Mouse (Mus musculus): ENCODE measurements around the gene Col25a1. TPM values are rescaled to one million over a fixed set of nuclear protein-coding genes. Genes with fewer than 3 reads are reported as not detected.
A peak's percentile ranks its signal among the peaks of the same experiment; 100 is the strongest.

The Col25a1 gene
- polyA plus RNA-seq, 1 experiment from 2014 or later = 2.3 TPM

- no peaks in the 10 kb centered on the region for H3K4me1 ChIP-seq
- 89% methylated on average over 9 of the region's 9 CpGs for WGBS
- H3K27ac ChIP-seq = no peak overlapping the region
- no peaks in the 10 kb centered on the region for H3K9me3 ChIP-seq
- peak; percentile 9 for DNase-seq (ENCODE audit: extremely low spot score, low spot score)
- no peak overlapping the region for H3K4me3 ChIP-seq
- no peaks in the 10 kb centered on the region for H3K36me3 ChIP-seq (replicated peaks)
- H3K27me3 ChIP-seq (ENCODE audit: poor library complexity, severe bottlenecking) = no peaks in the 10 kb centered on the region
Measured at GRCm38 (mm10) chr3:130228186-130228585, 96.9 kb downstream of the Col25a1 start.

- Histone ChIP-seq H3K27ac (no peak overlapping the region), H3K27me3 (ENCODE audit: poor library complexity, severe bottlenecking) (no peaks in the 10 kb centered on the region), H3K4me3 (no peak overlapping the region), H3K4me1 (no peaks in the 10 kb centered on the region), H3K9me3 (no peaks in the 10 kb centered on the region), H3K36me3 (replicated peaks) (no peaks in the 10 kb centered on the region)
- WGBS = 94% methylated on average over 7 of the region's 7 CpGs
- DNase-seq (ENCODE audit: extremely low spot score, low spot score) = no peak
Measured at GRCm38 (mm10) chr3:130232944-130233343, 101.6 kb downstream of the Col25a1 start.

GRCm38 (mm10) chr3:130235233-130235632 is 103.9 kb downstream of the Col25a1 start:
- Histone ChIP-seq H3K27me3 (ENCODE audit: poor library complexity, severe bottlenecking) (no peaks in the 10 kb centered on the region), H3K9me3 (no peaks in the 10 kb centered on the region), H3K4me3 (no peak overlapping the region), H3K36me3 (replicated peaks) (no peaks in the 10 kb centered on the region), H3K27ac (no peak overlapping the region), H3K4me1 (no peaks in the 10 kb centered on the region)
- DNase-seq (ENCODE audit: extremely low spot score, low spot score) = no peak
- WGBS = 100% methylated on average over 1 of the region's 1 CpGs

- DNase-seq (ENCODE audit: extremely low spot score, low spot score) = no peak
- H3K27ac ChIP-seq = no peak overlapping the region
- H3K4me3 ChIP-seq = no peak overlapping the region
- no peaks in the 10 kb centered on the region for H3K36me3 ChIP-seq (replicated peaks)
- 84% methylated on average over 7 of the region's 7 CpGs for WGBS
- no peaks in the 10 kb centered on the region for H3K4me1 ChIP-seq
- H3K27me3 ChIP-seq (ENCODE audit: poor library complexity, severe bottlenecking) = no peaks in the 10 kb centered on the region
- H3K9me3 ChIP-seq = no peaks in the 10 kb centered on the region
Measured at GRCm38 (mm10) chr3:130236129-130236528, 104.8 kb downstream of the Col25a1 start.

- WGBS = 73% methylated on average over 1 of the region's 1 CpGs
- H3K27me3 ChIP-seq (ENCODE audit: poor library complexity, severe bottlenecking) = no peaks in the 10 kb centered on the region
- H3K27ac ChIP-seq = no peak overlapping the region
- H3K4me1 ChIP-seq = peaks cover 4% of the 10 kb centered on the region; the same call in 1 of the 2 replicates
- H3K36me3 ChIP-seq (replicated peaks) = no peaks in the 10 kb centered on the region
- DNase-seq (ENCODE audit: extremely low spot score, low spot score) = no peak
- no peaks in the 10 kb centered on the region for H3K9me3 ChIP-seq
- H3K4me3 ChIP-seq = no peak overlapping the region
Measured at GRCm38 (mm10) chr3:130237852-130238251, 106.6 kb downstream of the Col25a1 start.

- Histone ChIP-seq H3K27ac (no peak overlapping the region), H3K4me1 (peaks cover 6% of the 10 kb centered on the region; the same call in 1 of the 2 replicates), H3K27me3 (ENCODE audit: poor library complexity, severe bottlenecking) (no peaks in the 10 kb centered on the region), H3K9me3 (no peaks in the 10 kb centered on the region), H3K36me3 (replicated peaks) (no peaks in the 10 kb centered on the region), H3K4me3 (no peak overlapping the region)
- no peak for DNase-seq (ENCODE audit: extremely low spot score, low spot score)
- WGBS = 85% methylated on average over 4 of the region's 4 CpGs
Measured at GRCm38 (mm10) chr3:130241924-130242323, 110.6 kb downstream of the Col25a1 start.

GRCm38 (mm10) chr3:130242647-130243296 is 111.5 kb downstream of the Col25a1 start:
- no peak for DNase-seq (ENCODE audit: extremely low spot score, low spot score)
- Histone ChIP-seq H3K4me1 (peaks cover 6% of the 10 kb centered on the region; the same call in 1 of the 2 replicates), H3K27ac (no peak overlapping the region), H3K4me3 (no peak overlapping the region), H3K9me3 (no peaks in the 10 kb centered on the region), H3K27me3 (ENCODE audit: poor library complexity, severe bottlenecking) (no peaks in the 10 kb centered on the region), H3K36me3 (replicated peaks) (no peaks in the 10 kb centered on the region)
- WGBS = 84% methylated on average over 8 of the region's 8 CpGs

GRCm38 (mm10) chr3:130252355-130252754 is 121.1 kb downstream of the Col25a1 start:
- WGBS = 90% methylated on average over 7 of the region's 7 CpGs
- Histone ChIP-seq H3K27ac (no peak overlapping the region), H3K4me3 (no peak overlapping the region), H3K27me3 (ENCODE audit: poor library complexity, severe bottlenecking) (no peaks in the 10 kb centered on the region), H3K4me1 (no peaks in the 10 kb centered on the region), H3K36me3 (replicated peaks) (no peaks in the 10 kb centered on the region), H3K9me3 (no peaks in the 10 kb centered on the region)
- DNase-seq (ENCODE audit: extremely low spot score, low spot score) = no peak

GRCm38 (mm10) chr3:130256059-130256458 is 124.8 kb downstream of the Col25a1 start:
- peaks cover 3% of the 10 kb centered on the region; the same call in 1 of the 2 replicates for H3K9me3 ChIP-seq
- no peaks in the 10 kb centered on the region for H3K4me1 ChIP-seq
- no peak overlapping the region for H3K27ac ChIP-seq
- no peaks in the 10 kb centered on the region for H3K27me3 ChIP-seq (ENCODE audit: poor library complexity, severe bottlenecking)
- H3K4me3 ChIP-seq = no peak overlapping the region
- DNase-seq (ENCODE audit: extremely low spot score, low spot score) = no peak
- 95% methylated on average over 3 of the region's 3 CpGs for WGBS
- no peaks in the 10 kb centered on the region for H3K36me3 ChIP-seq (replicated peaks)

GRCm38 (mm10) chr3:130256610-130257009 is 125.3 kb downstream of the Col25a1 start:
- 90% methylated on average over 7 of the region's 7 CpGs for WGBS
- H3K27me3 ChIP-seq (ENCODE audit: poor library complexity, severe bottlenecking) = no peaks in the 10 kb centered on the region

GRCm38 (mm10) chr3:130259670-130260069 is 128.4 kb downstream of the Col25a1 start:
- Histone ChIP-seq H3K4me3 (no peak overlapping the region), H3K4me1 (peaks cover 14% of the 10 kb centered on the region), H3K27me3 (ENCODE audit: poor library complexity, severe bottlenecking) (no peaks in the 10 kb centered on the region), H3K9me3 (peaks cover 3% of the 10 kb centered on the region; the same call in 1 of the 2 replicates), H3K27ac (no peak overlapping the region), H3K36me3 (replicated peaks) (no peaks in the 10 kb centered on the region)
- DNase-seq (ENCODE audit: extremely low spot score, low spot score) = no peak
- 87% methylated on average over 2 of the region's 2 CpGs for WGBS

More at GRCm38 (mm10) chr3:130256610-130257009, 125.3 kb downstream of the Col25a1 start:
- Histone ChIP-seq H3K27ac (no peak overlapping the region), H3K4me1 (no peaks in the 10 kb centered on the region), H3K9me3 (peaks cover 3% of the 10 kb centered on the region; the same call in 1 of the 2 replicates), H3K4me3 (no peak overlapping the region), H3K36me3 (replicated peaks) (no peaks in the 10 kb centered on the region)
- DNase-seq (ENCODE audit: extremely low spot score, low spot score) = no peak

GRCm38 (mm10) chr3:130260316-130260715 is 129.0 kb downstream of the Col25a1 start:
- no peak for DNase-seq (ENCODE audit: extremely low spot score, low spot score)

GRCm38 (mm10) chr3:130265104-130265503 is 133.8 kb downstream of the Col25a1 start:
- no peak for DNase-seq (ENCODE audit: extremely low spot score, low spot score)
- no peaks in the 10 kb centered on the region for H3K27me3 ChIP-seq (ENCODE audit: poor library complexity, severe bottlenecking)
- H3K4me1 ChIP-seq = peaks cover 14% of the 10 kb centered on the region
- no peak overlapping the region for H3K4me3 ChIP-seq
- no peaks in the 10 kb centered on the region for H3K36me3 ChIP-seq (replicated peaks)
- no peak overlapping the region for H3K27ac ChIP-seq
- 95% methylated on average over 9 of the region's 9 CpGs for WGBS
- no peaks in the 10 kb centered on the region for H3K9me3 ChIP-seq

More at GRCm38 (mm10) chr3:130260316-130260715, 129.0 kb downstream of the Col25a1 start:
- Histone ChIP-seq H3K36me3 (replicated peaks) (no peaks in the 10 kb centered on the region), H3K27ac (no peak overlapping the region), H3K4me3 (no peak overlapping the region), H3K4me1 (peaks cover 14% of the 10 kb centered on the region), H3K9me3 (peaks cover 3% of the 10 kb centered on the region; the same call in 1 of the 2 replicates), H3K27me3 (ENCODE audit: poor library complexity, severe bottlenecking) (no peaks in the 10 kb centered on the region)
- 87% methylated on average over 2 of the region's 2 CpGs for WGBS
